Mouse (Mus musculus) adrenal gland, postnatal 25 days (tissue): ENCODE measurements around the gene Chrnb1. TPM values are rescaled to one million over a fixed set of nuclear protein-coding genes. Genes with fewer than 3 reads are reported as not detected.

Experiments used
- DNase-seq: peaks from one replicate; pipeline ENCODE4 v3.0.0; 2021; ENCODE audit warnings: mixed read lengths
- total RNA-seq: library from RNA; stranded (reverse); gene quantifications from 2 replicates; pipeline ENCODE4 v1.2.3, GENCODE M21; 2021

Chrnb1 gene
- total RNA-seq, 1 experiment from 2014 or later, result 1.8 TPM

DNA sequence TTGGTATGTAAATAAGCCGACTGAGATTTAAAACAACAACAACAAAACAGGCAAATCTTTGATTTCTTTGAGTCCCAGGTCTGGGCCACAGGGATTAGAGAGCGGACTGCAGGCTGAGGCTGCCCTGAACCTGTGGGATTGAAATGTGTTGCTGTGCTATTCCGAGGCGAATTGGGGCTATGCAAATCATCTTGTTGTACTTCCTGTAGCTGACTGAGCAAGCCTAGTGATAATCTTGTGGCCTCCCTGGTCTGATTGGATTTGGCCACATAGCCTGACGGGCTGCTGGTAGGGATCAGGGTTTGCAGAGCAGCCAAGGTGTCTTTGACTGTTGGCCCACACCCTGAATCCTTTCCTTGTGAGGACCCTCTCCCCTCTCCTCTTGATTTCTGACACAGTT, 20.8 kb downstream of the Chrnb1 start:
- DNase-seq, result no peak

DNA sequence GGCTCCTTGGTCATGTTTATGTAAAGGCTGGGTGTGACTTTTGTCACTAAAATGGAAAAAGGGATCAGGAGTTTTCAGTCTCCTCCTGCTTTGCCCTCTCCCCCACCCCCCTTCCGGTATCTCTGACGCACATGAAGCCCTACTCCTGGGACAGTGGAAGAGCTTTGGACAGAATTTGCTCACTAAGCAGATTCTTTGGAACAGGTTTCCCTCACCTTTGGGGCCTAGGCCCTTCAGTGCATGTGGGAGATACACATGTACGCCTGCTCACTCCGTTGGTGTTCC, 28.2 kb downstream of the Chrnb1 start:
- DNase-seq, result no peak

DNA sequence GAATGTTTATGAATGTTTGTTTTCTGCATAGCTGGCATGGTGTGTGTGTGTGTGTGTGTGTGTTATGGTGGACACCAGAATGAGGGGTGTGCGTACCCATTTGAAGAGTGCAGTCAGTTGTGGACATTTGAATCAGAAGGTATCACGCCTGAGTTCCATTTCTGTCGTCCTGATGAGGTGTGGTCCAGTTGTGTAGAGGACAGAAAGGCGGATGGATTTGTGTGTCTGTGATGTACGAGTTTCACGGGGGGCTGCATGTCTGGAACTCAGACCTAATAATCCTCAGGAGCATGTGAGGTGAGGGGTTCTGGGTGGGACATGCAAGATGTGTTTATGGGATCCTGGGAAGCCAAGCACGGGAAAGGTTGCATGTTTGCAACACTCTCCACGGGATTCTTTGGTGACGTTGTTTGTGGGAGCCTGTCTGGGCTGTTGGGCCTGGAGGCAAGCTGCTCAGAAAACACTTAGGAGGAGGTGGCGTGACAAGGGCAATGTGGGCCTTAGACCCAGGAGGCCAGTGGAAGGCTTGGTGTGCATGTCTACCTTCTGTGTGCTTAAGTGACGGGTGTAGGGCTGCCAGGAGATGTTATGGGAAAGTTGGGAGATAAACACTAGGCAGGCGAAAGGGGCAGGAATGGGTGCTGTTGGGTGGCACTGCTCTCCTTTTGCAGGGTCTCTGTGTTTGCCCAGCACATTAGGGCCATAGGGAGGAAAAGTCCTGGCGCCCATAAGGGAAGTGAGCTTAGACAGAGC, 28.7 kb downstream of the Chrnb1 start:
- no peak for DNase-seq

DNA sequence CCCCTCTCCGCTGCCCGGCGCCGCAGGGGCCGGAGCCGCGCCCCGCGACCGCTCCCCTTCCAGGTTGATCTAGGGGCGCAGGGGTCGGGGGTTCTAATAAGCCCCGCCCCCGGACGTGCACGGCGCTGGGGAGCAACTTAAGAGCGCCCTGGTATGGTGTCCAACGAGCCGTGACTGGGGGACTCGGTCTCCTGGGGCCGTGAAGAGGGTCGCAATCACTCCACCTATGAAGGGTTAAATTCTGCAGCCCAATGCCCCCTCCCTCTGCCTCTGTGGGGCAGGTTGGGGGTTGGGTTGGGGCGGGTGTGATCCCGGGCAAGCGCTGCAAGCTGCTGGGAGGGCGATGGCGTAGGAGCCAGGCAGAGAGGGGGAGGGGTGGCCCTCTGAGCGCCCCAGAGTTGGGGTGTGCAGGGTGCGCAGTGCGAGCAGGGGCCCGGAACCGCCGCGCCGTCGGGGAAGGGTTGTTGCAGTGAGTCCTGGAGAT, 29.6 kb downstream of the Chrnb1 start:
- peak; percentile 80 for DNase-seq

DNA sequence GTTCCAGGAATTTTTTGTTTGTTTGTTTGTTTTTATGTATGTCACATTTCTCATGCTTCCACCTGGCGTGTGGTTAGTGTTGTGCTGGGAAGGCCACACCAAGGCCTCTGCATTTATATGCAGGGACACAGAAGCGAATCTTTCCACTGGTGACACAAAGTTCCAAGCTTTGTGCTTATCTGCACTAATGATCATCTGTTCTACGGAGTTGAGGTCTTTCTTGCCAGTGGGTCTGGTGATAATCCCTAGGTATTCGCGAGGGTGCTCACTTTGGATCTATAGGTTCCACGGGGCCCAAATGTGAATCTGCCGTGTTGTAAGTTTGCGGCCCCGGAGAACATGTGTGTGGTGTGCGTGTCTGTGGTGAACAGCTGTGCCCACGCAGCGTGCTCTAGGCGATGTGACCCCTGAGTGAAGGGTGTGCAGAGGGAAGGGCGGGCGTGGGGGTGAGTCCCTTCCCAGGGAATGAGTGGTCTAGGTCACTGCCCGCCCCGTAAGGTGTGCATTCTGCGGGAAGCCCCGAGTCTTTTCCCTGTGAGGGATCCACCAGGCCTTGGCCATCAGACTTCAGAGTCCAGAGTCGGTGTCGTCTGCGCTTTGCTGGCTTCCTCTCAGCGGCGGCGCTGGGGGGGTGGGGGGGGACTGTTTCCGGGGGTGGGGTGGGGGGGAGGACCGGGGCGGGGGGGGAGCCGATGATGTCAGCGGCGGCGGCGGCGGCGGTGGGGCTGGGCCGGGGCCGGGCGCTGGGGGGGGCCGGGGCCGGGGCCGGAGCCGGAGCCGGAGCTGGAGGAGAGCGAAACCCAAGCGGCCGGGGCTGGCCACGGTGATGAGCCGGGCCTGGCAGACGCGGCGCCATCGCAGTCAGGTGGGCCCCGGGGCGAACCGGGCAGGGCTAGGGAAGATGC, 30.3 kb downstream of the Chrnb1 start, which contains the start of gene Zbtb4:
Gene Zbtb4, plus strand, starts transcription at position 692 of the 905 bp plus-strand sequence.
- DNase-seq, result peak; percentile 70

DNA sequence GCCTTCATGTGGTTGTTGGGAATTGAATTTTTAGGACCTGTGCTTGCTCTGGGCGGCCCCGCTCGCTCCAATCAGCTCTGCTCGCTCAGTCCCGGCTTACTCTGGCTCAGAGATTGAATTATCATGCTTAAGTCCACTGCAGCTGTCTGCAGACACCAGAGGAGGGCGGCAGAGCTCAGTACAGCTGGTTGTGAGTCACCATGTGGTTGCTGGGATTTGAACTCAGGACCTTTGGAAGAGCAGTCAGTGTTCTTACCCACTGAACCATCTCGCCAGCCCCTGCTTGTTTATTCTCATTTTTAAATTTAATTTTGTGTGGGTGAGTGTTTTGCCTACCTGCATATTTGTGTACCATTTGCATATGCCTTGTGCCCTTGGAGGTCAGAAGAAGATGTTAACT, 32.2 kb downstream of the Chrnb1 start:
- no peak for DNase-seq

DNA sequence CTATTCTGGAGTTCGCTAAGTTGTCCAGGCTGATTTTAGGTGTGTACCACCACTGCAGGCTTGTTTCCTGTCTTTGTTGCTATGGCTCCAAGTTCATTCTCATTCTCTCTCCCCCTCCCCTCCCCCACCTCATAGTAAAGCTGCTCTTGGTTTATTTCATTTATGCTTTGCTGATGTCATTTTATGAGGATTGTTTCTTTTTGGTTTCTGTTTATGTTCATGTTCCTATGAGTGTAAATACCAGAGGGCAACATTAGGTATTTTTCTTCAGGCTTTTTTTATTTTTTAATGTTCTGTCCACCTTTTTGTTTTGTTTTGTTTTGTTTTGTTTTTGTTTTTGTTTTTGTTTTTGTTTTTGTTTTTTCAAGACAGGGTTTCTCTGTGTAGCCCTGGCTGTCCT, 33.9 kb downstream of the Chrnb1 start, which contains the start of gene Slc35g3:
Gene Slc35g3, minus strand, starts transcription at position 101 of the 400 bp plus-strand sequence.
- no peak for DNase-seq

DNA sequence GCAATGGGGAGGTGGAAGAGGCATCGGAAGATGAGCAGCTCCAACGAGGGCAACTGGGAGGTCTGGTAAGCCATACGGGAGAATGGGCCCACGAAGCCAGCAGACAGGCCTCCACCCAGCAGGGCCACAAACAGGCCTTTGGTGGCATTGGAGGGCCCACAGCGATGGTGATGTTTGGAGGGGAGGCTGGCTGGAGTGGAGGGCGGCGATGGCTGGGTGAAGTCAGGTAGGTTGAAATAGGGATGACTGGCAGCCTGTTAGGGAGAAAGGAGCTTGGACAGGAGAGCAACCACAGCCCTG, 34.9 kb downstream of the Chrnb1 start:
- no peak for DNase-seq

DNA sequence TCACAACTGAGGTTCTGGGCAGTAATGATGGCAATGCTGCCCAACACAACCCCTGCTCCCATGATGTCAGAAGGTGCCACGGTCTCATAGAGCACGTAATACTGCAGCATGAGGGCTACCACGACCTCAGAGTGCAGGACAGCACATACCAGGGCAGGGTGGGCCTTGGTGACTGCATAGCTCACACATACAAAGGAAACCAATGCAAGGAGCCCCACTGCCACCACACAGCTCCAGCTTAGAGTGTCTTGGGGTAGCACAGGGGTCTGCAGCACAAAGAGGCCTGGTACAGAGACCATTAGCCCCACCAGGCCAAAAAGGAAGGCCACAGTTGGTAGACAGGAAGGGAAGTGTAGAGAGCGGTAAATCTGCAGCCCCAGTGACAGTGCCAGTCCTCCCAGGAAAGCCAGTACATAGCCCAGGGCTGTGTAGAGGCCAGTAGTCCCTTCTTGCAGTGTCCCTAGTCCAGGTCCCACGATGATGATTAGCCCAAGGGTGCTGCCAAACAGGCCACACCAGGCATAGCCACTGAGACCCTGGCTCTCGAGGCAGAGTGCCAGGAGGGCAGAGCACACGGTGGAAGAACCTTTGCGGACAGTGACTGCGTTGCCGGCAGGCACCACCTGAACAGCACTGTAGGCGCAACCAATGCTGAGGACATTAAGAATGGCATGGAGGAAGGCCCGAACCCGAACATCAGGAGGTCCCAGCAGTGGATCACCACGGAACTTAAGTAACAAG, 35.4 kb downstream of the Chrnb1 start:
- DNase-seq, result no peak

DNA sequence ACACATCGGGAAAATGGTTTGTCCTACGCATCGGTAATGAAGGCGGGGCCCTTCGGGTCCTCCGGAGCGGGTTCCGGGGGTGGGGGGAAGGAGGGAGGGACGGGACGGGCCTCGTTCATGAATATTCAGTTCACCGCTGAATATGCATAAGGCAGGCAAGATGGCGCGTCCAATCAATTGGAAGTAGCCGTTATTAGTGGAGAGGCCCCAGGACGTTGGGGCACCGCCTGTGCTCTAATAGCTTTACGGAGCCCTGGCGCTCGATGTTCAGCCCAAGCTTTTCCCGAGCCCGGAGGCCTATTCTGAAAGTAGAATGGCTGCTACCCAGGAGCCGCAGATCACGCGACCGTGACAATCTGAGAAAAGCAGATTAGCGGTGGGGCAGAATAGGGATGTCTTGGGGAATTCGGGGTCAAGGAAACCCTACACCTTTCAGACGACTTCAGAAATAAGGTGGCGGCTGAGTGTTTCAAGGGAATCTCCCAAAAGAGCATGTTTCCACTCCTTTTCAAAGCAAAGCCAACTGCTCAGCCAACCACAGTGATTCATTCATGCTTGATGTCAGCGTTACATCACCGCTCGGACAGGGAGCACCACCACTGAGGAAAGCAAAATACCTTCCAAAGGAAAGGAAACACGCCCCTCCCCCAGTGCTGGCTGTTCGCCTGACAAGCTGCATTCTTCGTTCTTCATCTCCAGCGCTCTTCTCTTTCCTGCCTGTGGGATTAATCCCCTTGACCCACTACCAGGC, 36.6 kb downstream of the Chrnb1 start:
- peak; percentile 80 for DNase-seq

DNA sequence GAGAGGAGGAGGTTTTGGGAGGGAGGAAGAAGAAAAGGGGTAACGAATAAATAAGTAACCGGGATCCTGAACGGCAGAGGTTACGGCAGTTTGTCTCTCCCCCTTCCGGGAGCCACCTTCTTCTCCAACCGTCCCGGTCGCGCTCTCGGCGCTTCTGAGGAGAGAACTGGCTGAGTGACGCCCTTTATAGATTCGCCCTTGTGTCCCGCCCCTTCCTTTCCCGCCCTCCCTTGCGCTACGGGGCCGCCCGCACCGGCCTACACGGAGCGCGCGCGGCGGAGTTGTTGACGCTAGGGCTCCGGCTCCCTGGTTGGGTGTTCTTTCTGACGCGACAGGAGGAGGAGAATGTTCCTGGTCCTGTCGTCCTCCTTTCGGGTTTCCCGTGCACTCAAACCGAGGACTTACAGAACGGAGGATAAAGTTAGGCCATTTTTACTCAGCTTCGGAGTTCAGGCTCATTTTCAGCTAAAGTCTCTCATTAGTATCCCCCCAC, 37.2 kb downstream of the Chrnb1 start, which contains the start of gene Polr2a:
Gene Polr2a, minus strand, starts transcription at position 160 of the 493 bp plus-strand sequence.
- DNase-seq, result peak; percentile 95

DNA sequence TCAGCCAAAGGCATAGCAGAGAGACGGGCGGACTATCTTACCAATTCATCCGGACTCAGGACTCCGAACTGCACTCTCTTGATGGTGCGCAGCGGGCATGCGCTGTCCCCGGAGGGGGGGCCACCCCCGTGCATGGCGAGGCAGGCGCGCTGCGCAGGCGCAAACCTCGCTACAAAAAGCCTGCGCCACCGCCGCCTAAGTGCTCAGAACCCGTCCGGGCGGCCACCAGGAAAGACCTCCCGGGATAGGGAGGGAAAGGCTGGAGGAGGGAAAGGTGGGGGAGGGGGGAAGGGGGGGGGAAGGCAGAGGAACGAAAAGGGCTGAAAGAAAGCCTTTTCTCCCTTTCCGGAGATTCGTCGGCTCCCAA, 37.7 kb downstream of the Chrnb1 start:
- DNase-seq, result peak; percentile 98

DNA sequence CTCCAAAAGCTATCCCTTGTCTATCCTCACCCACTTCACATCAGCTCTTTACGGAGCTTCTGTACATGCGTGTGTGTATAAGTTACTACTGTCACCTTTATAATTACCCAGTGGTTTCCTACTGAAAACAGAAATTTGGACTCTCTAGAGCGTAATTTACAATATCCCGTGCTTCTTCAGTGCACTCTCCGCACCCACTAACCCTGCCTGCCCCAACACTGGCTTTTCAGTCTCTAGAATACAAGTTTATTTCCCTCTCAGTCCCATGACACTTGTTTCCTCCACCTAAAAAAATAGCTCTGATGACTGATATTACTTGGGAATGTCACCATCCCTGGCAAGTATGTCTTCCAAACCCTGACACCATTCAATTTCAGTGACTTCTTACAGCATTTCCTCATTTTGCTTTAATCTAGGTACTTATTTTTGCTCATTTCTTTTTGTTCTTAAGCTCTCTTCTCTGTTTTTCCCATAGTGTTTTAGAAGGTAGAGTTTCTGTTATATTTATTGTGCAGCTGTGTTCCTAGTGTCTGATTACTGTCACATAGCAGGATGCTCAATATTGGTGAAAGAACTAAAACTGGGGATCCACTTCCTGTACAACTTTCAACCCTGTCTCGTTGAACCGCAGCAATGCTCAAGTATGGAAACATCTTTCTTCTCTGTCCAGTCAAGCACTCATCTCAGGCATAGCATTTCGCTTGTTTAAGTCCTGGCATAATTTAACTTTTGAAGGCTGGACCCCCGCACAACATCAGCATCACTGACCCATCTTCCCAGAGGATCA, 38.2 kb downstream of the Chrnb1 start:
- DNase-seq, result no peak

DNA sequence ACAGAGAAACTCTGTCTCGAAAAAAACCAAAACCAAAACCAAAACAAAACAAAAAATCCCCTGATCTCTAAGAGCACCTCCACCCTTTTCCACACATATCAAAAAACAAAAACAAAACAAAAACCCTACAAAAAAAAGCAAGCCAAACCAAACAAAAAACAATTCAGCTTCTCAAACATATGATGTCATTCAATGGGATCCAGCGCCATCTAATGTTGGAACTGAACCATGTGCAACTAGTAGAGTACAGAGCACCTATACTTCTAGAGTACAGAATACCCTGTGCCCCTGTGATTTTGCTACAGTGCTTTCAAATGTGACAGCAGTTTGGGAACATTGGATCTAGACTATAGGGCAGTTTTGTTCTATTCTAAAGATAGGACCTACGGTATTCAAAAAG, 41.0 kb downstream of the Chrnb1 start:
- no peak for DNase-seq

DNA sequence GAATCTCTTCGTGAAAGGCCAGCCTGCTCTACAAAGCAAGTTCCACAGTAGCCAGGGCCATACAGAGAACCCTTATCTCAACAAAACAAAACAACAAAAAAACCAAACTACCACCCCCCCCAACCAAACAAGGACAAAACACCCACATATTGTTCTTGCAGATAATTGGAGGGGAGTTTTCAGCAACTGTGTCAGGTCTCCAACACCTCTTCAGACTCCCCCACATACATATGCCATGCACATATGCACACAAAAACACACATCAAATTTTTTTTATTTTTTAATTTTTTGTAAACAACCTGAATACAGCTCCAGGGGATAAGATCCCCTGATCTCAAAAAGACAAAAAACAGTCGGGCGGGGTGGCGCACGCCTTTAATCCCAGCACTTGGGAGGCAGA, 41.5 kb downstream of the Chrnb1 start:
- DNase-seq, result no peak

DNA sequence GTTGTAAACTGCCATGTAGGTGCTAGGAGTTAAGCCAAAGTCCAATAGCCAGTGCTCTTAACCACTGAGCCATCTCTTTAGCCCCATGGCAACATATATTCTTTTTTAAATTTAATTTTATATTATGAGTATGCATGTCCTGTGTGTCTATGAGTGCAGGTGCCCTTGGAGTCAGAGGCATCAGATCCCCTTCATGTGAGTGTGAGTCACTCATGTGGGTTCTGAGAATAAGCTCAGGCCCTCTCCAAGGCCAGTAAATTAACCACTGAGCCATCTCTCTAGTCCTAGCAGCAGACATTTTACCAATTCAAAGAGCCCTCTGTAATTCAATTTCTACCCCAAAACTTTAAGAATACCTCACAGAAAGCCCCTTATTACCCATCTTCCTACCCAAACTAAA, 43.1 kb downstream of the Chrnb1 start:
- no peak for DNase-seq

DNA sequence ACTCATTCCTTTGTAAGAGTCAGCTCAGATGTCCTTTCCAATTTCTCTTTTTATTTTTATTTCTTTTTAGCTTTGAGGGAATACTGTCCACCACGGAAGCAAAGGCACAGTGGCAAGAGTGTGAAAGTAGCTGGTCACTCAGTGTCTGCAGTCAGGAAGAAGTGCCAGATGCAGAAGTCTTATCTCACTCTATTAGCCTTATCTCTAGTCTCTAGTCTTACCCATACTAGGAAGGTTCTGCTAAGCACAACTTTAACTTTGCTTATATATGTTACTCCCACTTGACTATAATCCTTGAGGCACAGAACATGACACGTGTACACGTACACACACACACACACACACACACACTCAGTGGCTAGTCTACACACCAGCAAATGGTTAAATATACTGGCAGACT, 44.1 kb downstream of the Chrnb1 start:
- DNase-seq, result no peak
